Mouse (Mus musculus): ENCODE measurements around the gene Cacna1c. TPM values are rescaled to one million over a fixed set of nuclear protein-coding genes. Genes with fewer than 3 reads are reported as not detected.

Cacna1c gene
- polyA plus RNA-seq, 1 experiment: 16.7 TPM

DNA sequence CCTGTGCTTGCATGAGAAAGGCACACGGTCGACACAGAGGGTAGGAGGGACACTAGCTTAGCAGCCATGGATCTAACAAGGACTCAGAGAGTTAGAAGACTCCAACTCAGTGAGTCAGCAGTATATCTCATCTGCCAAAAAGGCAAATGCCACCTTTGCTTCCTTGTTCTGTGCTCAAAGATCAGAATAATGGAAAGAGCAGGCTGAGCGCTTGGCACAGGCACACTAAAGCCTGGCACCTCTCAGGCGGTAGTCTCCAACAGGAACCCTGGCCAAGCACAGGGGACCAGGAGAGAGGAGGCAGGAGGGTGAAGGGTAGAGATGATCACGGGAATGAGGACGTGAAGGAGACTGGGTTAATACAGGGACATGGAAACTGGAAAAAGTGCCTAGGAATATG is 119.0 kb downstream of the Cacna1c start:
- TF ChIP-seq POLR2A (IDR thresholded peaks at IDR 0.05; ENCODE audit: borderline replicate concordance, insufficient read depth, low read length) (no peak), CTCF (IDR thresholded peaks at IDR 0.05; ENCODE audit: borderline replicate concordance, insufficient read depth, low read depth, low read length) (no peak)
- peak; percentile 84 to 95 for DNase-seq
- Histone ChIP-seq H3K4me3 (replicated peaks; ENCODE audit: insufficient read depth, low read depth, low read length) (no peak overlapping the region), H3K27ac (ENCODE audit: insufficient read depth, low read length) (peak overlapping the region; percentile 94), H3K27me3 (ENCODE audit: control insufficient read depth, insufficient read depth, low read length) (no peaks in the 10 kb centered on the region), H3K4me1 (ENCODE audit: control insufficient read depth, insufficient read depth, low read length) (peaks cover 68% of the 10 kb centered on the region)
- 13% methylated on average over 6 of the region's 6 CpGs for WGBS

DNA sequence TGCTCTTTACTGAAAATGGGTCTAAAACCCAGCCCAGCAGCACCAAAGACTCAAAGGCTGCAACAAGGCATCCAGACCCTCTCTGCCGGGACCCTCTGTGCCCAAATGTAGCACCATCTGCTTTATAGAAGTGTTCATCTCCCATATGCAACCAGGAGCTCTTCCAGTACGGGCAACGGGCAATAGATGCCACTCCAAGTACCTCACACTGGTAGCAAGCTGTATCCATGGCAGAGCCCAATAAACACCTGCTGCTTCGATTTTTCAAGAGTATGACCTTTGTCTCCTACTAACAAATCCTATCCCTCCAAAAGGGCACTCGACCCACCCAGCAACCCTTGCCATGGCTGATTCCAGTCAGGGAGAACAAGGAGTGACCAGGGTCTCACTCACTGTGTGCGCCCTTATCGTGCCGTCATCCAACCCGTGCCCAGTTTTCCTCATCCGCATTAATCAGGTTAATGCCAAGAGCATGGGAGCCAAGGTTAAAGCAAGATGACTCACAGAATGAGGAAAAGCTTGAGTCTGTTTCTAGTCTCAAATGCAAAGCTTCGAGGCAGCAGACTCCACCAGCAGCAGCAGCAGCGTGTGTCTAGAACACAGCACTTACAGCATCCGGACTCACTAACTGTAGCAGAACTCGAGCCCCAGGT is 122.7 kb downstream of the Cacna1c start:
- no peak overlapping the region for H3K4me3 ChIP-seq (replicated peaks; ENCODE audit: insufficient read depth, low read depth, low read length)
- WGBS: 26% methylated on average over 14 of the region's 14 CpGs
- no peaks in the 10 kb centered on the region for H3K27me3 ChIP-seq (ENCODE audit: control insufficient read depth, insufficient read depth, low read length)
- H3K4me1 ChIP-seq (ENCODE audit: control insufficient read depth, insufficient read depth, low read length): peaks cover 77% of the 10 kb centered on the region
- no peak for TF ChIP-seq POLR2A (IDR thresholded peaks at IDR 0.05; ENCODE audit: borderline replicate concordance, insufficient read depth, low read length)
- TF ChIP-seq CTCF (IDR thresholded peaks at IDR 0.05; ENCODE audit: borderline replicate concordance, insufficient read depth, low read depth, low read length): no peak
- peak; percentile 45 to 59 for DNase-seq
- no peak overlapping the region for H3K27ac ChIP-seq (ENCODE audit: insufficient read depth, low read length)

DNA sequence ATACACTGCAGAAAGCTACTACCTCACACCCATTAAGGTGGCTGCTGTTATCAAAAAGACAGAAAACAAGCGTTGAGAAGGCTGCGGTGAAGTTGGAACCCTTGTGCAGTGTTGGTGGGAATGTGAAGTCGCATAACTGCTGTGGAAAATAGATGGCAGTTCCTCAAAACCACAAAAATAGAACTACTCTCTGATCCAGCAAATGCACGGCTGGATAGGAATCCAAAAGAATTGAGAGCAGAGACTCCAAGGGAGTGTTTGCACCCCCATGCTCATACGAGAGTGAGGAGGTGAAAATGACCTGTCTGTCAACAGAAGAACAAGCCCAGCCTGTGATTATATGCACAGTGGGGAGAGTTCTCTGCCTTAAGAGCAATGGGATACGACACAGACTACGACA is 123.4 kb downstream of the Cacna1c start:
- Histone ChIP-seq H3K27ac (ENCODE audit: insufficient read depth, low read length) (peak overlapping the region; percentile 34; the same call in 1 of the 2 replicates), H3K4me1 (ENCODE audit: control insufficient read depth, insufficient read depth, low read length) (peaks cover 80% of the 10 kb centered on the region), H3K4me3 (replicated peaks; ENCODE audit: insufficient read depth, low read depth, low read length) (no peak overlapping the region), H3K27me3 (ENCODE audit: control insufficient read depth, insufficient read depth, low read length) (no peaks in the 10 kb centered on the region)
- no peak for DNase-seq
- 64% methylated on average over 7 of the region's 7 CpGs for WGBS
- TF ChIP-seq POLR2A (IDR thresholded peaks at IDR 0.05; ENCODE audit: borderline replicate concordance, insufficient read depth, low read length) (no peak), CTCF (IDR thresholded peaks at IDR 0.05; ENCODE audit: borderline replicate concordance, insufficient read depth, low read depth, low read length) (no peak)

DNA sequence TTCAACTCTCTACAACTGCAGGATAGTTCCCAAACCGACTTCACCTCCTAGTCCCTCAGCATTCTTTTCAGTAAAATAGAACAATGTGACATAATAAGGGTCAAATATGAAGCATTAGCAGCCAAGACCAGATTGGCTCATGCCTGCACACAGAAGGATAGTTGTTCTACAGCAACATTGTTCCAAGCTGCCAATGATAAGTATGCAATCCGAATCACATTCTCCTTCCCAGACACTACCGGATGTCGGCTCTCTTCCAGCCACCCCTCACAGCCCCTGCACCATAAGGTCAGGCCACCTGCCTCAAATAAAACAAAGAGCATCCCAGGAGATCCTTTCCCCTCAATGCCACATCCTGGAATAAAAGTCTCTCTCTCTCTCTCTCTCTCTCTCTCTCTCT is 125.4 kb downstream of the Cacna1c start:
- H3K27me3 ChIP-seq (ENCODE audit: control insufficient read depth, insufficient read depth, low read length): no peaks in the 10 kb centered on the region
- H3K4me1 ChIP-seq (ENCODE audit: control insufficient read depth, insufficient read depth, low read length): peaks cover 74% of the 10 kb centered on the region
- TF ChIP-seq POLR2A (IDR thresholded peaks at IDR 0.05; ENCODE audit: borderline replicate concordance, insufficient read depth, low read length): no peak
- no peak for TF ChIP-seq CTCF (IDR thresholded peaks at IDR 0.05; ENCODE audit: borderline replicate concordance, insufficient read depth, low read depth, low read length)
- no peak overlapping the region for H3K4me3 ChIP-seq (replicated peaks; ENCODE audit: insufficient read depth, low read depth, low read length)
- DNase-seq: peak in 1 of 2 experiments; percentile 55
- H3K27ac ChIP-seq (ENCODE audit: insufficient read depth, low read length): peak overlapping the region; percentile 1; the same call in 1 of the 2 replicates
- 8% methylated on average over 4 of the region's 4 CpGs for WGBS

DNA sequence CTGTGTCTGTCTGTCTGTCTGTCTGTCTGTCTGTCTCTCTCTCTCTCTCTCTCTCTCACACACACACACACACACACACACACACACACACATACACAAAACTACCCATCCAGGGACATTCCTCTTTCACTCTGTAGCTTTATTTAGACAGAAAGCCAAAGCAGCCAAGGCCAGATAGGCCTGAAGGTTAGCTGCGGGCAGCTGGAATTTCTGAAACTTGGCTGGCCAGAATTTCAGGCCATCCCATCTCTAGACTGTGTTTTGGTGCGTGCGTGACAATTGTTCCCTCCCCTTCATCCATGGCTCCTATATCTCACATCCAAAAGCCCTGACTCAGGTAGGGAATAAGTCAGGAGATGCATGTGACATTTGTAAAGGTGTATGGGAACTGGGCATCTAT is 125.9 kb downstream of the Cacna1c start:
- no peaks in the 10 kb centered on the region for H3K27me3 ChIP-seq (ENCODE audit: control insufficient read depth, insufficient read depth, low read length)
- TF ChIP-seq CTCF (IDR thresholded peaks at IDR 0.05; ENCODE audit: borderline replicate concordance, insufficient read depth, low read depth, low read length) (no peak), POLR2A (IDR thresholded peaks at IDR 0.05; ENCODE audit: borderline replicate concordance, insufficient read depth, low read length) (no peak)
- 69% methylated on average over 3 of the region's 3 CpGs for WGBS
- no peak overlapping the region; the same call in 1 of the 2 replicates for H3K27ac ChIP-seq (ENCODE audit: insufficient read depth, low read length)
- DNase-seq: no peak
- H3K4me1 ChIP-seq (ENCODE audit: control insufficient read depth, insufficient read depth, low read length): peaks cover 74% of the 10 kb centered on the region
- H3K4me3 ChIP-seq (replicated peaks; ENCODE audit: insufficient read depth, low read depth, low read length): no peak overlapping the region

DNA sequence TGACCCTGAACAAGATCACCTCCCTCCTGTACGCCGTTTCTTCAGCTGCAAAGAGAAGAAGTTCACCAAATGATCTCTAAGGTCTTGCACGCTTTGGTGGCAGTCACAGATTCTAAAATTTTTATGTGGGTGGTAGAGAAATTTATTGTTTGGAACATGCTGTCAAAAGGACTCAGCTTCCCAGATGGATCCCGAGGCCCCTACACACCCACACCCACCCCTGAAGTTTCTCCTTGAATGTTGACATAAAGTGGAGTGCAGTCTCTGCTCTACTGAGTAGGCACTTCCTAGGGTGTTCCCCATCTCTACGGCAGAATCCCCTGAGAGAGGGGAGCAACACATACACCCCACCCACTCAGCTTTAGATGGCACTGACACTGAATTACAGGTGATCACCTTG is 127.1 kb downstream of the Cacna1c start:
- Histone ChIP-seq H3K27ac (ENCODE audit: insufficient read depth, low read length) (no peak overlapping the region), H3K4me1 (ENCODE audit: control insufficient read depth, insufficient read depth, low read length) (peaks cover 73% of the 10 kb centered on the region), H3K27me3 (ENCODE audit: control insufficient read depth, insufficient read depth, low read length) (no peaks in the 10 kb centered on the region), H3K4me3 (replicated peaks; ENCODE audit: insufficient read depth, low read depth, low read length) (no peak overlapping the region)
- WGBS: 88% methylated on average over 5 of the region's 5 CpGs
- DNase-seq: no peak
- no peak for TF ChIP-seq CTCF (IDR thresholded peaks at IDR 0.05; ENCODE audit: borderline replicate concordance, insufficient read depth, low read depth, low read length)
- TF ChIP-seq POLR2A (IDR thresholded peaks at IDR 0.05; ENCODE audit: borderline replicate concordance, insufficient read depth, low read length): no peak

DNA sequence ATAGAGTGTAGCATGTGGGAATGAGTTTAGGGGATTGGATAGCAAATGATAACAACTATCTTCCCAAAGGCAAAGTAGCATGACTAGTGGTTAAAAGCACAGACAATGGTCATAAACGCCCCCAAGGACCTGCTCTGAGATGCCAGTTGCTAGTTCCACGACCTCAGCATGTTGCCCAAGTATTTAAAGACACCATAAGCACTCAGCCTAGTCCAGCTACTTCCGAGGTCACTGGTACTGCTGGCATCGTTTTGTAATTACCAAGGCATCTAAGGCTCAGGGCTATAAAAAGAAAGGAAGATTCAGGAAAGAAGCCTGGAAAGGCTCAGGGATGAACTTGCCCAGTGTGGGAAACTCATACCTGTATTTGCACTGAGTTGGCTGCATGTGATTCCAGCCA is 127.6 kb downstream of the Cacna1c start:
- 38% methylated on average over 4 of the region's 4 CpGs for WGBS
- DNase-seq: no peak
- no peak for TF ChIP-seq CTCF (IDR thresholded peaks at IDR 0.05; ENCODE audit: borderline replicate concordance, insufficient read depth, low read depth, low read length)
- TF ChIP-seq POLR2A (IDR thresholded peaks at IDR 0.05; ENCODE audit: borderline replicate concordance, insufficient read depth, low read length): no peak
- H3K4me3 ChIP-seq (replicated peaks; ENCODE audit: insufficient read depth, low read depth, low read length): no peak overlapping the region
- H3K27me3 ChIP-seq (ENCODE audit: control insufficient read depth, insufficient read depth, low read length): no peaks in the 10 kb centered on the region
- peaks cover 68% of the 10 kb centered on the region for H3K4me1 ChIP-seq (ENCODE audit: control insufficient read depth, insufficient read depth, low read length)
- H3K27ac ChIP-seq (ENCODE audit: insufficient read depth, low read length): no peak overlapping the region

DNA sequence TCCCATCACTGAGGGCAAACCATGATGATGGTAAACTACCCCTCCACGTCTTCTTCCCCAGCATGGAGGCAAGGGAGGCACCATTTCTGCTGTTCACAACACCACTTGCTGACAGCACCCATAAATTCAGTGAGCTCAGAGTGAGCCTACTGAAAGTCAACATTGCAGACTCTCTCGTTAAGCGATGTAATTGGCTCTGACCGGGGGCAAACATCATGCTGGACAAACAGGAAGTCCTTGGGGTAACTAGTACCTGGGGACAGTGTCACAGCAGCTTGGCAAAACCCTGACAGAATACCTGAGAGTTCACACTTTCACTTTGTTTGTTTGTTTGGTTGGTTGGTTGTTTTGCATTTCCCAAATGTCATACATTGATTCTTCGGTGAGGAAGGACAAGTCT is 131.3 kb downstream of the Cacna1c start:
- H3K27ac ChIP-seq (ENCODE audit: insufficient read depth, low read length): peak overlapping the region; percentile 8; the same call in 1 of the 2 replicates

More for the DNA sequence above, 131.3 kb downstream of the Cacna1c start:
- Histone ChIP-seq H3K27me3 (ENCODE audit: control insufficient read depth, insufficient read depth, low read length) (no peaks in the 10 kb centered on the region), H3K4me1 (ENCODE audit: control insufficient read depth, insufficient read depth, low read length) (peaks cover 69% of the 10 kb centered on the region), H3K4me3 (replicated peaks; ENCODE audit: insufficient read depth, low read depth, low read length) (no peak overlapping the region)
- no peak for TF ChIP-seq CTCF (IDR thresholded peaks at IDR 0.05; ENCODE audit: borderline replicate concordance, insufficient read depth, low read depth, low read length)
- no peak for TF ChIP-seq POLR2A (IDR thresholded peaks at IDR 0.05; ENCODE audit: borderline replicate concordance, insufficient read depth, low read length)
- no peak for DNase-seq
- 84% methylated on average over 5 of the region's 5 CpGs for WGBS
